Mouse (Mus musculus): Measurements from ENCODE around the gene Dmpk.
"Not testable (repeated sequence)": the region's sequence is repeated elsewhere in the genome, so short reads cannot be mapped to it uniquely, and the experiment has no call there.

Gene Dmpk

DNA sequence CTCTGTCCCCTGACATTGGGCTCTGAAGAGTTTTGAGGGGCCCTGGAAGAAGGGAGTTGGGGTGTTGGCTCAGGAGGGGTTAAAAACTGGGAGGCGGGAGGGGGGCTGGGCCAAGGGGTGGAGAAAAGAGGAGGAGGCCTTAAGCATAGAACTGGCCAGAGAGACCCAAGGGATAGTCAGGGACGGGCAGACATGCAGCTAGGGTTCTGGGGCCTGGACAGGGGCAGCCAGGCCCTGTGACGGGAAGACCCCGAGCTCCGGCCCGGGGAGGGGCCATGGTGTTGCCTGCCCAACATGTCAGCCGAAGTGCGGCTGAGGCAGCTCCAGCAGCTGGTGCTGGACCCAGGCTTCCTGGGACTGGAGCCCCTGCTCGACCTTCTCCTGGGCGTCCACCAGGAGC lies at the start of gene Dmpk:
Gene Dmpk (plus strand): TSS at position 149 of the 400 bp plus-strand sequence.
- no peak for DNase-seq (ENCODE audit: low spot score)

DNA sequence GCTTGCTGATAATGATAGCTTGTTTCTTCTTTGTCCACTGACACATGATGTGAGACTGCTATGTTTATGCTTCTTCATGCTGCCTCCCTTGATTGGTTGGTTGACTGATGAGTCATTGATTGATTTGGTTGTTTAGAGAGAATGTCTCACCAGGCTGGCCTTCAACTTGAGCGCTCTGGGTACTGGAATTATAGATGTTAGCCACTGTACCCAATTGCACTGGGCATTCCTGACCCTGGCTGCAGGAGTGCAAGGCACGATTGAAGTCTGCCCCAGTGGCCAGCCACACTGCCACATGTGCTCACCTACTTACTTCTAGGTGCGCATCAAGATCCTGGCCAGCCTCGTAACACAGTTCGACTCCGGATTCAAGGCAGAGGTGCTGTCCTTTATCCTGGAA lies 39.0 kb upstream of the Dmpk start:
- no peak for DNase-seq (ENCODE audit: low spot score)

DNA sequence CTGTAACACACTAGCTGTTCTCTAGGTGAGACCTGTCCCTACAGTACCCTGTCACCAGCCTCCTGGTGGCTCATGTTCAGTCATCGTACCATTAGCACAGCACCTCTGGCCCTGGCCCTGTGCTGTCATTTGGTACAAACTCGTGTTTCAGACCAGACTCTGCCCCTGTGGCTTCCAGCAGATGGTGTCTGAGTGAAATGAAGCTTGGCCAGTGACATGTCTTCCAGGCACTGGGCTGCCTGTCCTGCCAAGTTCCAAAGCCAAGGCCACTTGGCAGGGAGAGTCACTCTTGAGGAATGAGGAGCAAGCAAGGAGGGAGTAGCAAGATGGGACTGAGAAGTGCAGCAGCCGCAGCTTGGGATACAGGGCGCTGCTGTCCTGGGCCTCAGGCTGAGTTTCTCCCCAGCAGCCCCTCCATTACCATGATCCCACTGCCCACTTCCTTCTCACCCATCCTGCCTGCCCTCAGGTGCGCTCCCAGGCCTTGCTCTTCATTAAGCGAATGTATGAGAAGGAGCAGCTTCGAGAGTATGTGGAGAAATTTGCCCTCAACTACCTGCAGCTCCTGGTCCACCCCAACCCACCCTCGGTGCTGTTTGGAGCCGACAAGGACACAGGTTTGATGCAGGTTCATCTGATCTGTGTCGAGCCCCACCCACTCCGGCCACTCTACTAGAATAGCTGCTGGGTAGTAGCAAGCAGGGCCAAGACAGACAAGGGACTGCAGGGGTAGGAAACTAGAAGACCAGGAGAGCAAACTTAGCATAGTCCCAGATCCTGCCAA lies 37.2 kb upstream of the Dmpk start:
- DNase-seq (ENCODE audit: low spot score): no peak

DNA sequence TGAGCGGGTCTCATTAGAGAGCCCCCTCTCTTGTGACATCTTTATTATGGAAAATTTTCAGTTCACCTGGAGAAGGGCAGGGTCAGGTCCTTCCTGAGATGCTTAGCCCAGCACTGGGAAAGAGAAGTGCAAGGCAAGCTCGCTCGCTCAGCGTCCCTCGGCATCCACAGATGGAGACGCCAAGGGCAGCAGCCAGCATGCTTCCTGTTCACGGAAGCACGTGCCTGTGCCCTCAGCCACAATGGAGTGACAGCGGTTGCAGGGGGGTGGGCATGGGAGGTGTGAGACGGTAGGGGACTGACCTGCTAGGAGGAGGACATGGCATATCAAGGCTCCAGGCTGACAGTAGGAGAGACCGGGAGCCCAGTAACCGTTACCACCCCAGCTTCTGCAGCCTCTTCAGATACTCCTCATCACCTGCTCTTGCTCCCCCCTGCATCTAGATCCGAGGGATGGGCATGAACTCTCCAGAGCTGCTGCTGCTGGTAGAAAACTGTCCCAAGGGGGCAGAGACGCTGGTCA lies 35.6 kb upstream of the Dmpk start:
- DNase-seq (ENCODE audit: low spot score): no peak

DNA sequence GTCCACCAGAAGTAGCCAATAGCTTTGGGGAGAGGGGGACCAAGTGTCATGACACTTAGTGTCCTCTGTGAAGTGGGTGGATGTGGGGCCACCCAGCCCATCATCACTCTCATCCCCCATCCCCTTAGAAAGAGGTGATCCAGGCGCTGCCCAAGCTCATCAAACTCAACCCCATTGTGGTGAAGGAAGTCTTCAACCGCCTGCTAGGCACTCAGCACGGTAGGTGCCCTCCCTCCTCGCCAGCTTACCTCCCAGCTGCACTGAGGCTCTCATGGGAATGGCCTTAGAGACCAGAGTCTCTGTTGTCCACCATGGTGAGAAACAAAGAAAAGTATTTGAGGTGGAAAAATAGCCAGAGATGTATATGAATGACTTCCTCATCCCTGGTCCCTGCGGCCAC lies 34.4 kb upstream of the Dmpk start:
- no peak for DNase-seq (ENCODE audit: low spot score)

DNA sequence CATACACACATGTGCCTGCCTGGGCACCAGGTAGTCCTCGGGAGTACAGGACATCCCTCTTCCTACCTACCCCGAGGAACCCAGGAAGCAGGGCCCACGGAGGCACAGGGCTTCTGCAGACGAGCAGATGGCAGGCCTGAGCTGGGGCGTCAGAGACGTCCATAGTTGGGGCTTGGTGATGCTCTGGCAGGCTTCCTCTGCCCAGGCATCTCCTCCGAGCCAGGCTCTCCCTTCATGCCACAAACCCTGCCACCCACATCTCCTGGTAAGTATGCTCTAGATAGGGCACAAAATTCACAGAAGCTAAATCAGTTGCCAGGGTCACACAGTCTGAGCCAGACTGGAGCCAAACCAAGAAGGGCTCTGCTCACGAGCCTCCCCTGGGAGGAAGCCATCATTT lies 33.5 kb upstream of the Dmpk start:
- no peak for DNase-seq (ENCODE audit: low spot score)

DNA sequence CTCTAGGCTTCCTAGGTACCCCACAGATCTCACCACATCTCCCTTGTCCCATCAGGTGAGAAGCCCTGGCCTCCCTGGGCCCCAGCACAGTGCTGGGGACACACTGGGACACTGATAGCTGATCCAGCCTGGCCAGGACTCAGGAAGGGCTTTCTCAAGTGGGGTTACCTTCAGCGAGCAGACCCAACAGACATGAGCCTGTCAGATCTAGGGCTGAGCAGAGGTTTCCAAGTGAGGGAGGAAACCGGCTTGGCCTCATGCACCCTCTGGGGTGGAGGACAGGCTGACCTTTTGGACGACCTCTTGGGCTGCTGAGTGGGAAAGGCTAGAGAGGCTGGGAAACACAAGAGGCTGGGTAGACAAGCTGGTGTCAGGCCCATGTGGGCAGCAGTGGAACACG lies 32.5 kb upstream of the Dmpk start:
- DNase-seq (ENCODE audit: low spot score): no peak

DNA sequence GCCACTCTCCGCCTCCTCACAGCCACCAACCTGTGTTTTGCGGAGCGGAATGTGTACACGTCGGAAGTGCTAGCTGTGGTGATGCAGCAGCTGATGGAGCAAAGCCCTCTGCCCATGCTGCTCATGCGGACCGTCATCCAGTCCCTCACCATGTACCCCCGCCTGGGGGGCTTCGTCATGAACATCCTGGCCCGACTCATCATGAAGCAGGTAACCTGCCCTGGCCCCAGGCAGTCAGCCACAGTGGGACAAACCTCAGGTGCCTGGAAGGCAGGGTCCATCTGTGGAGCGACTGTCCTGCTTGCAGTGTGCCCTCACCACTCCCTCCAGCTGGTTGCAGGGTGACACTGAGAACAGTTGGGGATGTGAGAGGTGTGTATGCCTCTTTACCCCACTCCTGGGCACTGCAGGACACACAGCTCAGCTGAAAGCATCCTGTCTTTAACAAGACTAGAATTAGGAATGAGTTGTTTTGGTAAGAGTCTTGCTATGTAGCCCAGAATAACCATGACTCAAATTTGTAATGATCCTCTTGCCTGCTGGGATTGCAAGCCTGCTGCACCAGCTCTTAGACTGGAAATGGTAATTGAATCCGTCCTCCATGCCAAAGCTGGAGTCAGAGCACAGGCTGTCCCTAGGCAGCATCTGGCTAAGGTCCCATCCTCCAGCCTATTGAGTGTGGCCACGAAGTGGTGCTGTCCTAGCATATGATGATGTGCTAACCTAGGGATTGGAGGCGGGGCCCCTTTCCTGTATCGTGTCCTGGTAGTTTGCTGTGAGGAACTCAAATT lies 31.1 kb upstream of the Dmpk start:
- peak; percentile 46 for DNase-seq (ENCODE audit: low spot score)

DNA sequence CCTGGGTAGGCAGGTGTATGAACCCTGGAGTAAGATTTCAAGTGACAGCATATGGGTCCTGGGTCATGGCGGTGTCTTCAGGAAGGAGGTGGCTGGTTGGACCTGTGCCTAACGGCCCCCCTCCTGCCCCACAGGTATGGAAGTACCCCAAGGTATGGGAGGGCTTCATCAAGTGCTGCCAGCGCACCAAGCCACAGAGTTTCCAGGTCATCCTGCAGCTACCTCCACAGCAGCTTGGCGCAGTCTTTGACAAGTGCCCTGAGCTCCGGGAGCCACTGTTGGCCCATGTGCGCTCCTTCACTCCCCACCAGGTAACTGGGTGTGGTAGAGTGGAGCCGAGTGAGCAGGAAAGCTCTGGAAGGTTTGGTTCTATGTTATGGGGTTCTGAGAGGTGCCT lies 30.5 kb upstream of the Dmpk start:
- no peak for DNase-seq (ENCODE audit: low spot score)

DNA sequence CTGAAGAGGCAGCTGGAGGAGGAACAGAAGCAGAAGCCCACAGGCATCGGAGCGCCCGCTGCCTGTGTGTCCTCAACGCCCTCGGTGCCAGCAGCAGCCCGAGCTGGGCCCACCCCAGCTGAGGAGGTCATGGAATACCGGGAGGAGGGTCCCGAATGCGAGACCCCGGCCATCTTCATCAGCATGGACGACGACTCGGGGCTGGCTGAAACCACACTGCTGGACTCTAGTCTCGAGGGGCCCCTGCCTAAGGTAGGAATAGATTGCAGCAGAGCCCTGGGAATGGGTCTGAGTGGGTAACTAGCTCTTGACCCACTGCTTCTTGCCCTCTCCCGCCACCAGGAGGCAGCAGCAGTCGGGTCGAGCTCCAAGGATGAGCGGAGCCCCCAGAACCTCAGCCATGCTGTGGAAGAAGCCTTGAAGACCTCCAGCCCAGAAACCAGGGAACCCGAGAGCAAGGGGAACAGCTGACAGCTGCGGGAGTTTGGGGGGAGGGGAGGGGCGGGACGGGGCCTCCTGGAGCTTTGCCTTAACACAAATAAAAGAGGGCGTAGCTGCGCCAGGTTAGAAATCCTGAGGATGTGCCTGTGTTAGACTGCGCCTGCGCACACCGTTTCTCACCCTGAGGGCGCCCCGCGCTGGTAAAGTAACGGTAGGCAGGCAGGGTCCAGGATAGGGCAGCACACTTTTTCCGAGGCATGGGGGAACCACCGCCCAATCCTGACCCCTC lies 29.4 kb upstream of the Dmpk start, which contains the start of gene Rsph6a:
Gene Rsph6a (plus strand): TSS at position 644 of the 730 bp plus-strand sequence.
- no peak for DNase-seq (ENCODE audit: low spot score)

DNA sequence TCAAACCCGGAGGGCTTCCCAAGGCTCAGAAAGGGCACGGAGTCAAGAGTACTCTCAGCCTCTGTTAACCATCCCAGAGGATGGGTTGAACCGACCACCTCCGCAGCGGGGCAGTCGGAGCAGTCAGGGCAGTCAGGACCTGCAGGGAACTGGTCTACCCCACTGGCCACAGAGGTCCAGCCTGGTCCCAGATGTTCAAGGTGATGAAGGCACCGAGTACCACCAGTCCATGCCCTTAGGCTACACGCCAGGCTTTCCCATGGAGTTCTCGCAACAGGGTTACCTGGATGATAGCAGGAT lies 28.9 kb upstream of the Dmpk start:
- no peak for DNase-seq (ENCODE audit: low spot score)

DNA sequence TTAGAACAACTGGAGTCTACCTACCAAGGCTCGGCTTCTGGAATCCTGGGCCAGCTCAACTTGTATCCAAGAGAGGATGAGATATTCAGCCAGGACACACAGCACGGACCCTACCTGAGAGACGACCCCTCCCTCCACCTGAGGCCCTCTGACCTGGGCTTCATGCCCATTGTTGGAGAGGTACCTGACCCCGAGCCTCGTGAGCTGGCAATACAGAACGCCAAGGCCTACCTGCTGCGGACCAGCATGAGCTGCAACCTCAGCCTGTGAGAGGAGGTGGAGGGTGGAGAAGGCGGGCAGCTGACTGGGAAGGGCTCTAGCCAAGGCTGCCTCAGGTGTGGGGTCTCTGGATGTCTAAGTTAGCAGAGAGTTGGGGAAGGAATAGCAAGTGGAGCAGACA lies 28.5 kb upstream of the Dmpk start:
- DNase-seq (ENCODE audit: low spot score): no peak

DNA sequence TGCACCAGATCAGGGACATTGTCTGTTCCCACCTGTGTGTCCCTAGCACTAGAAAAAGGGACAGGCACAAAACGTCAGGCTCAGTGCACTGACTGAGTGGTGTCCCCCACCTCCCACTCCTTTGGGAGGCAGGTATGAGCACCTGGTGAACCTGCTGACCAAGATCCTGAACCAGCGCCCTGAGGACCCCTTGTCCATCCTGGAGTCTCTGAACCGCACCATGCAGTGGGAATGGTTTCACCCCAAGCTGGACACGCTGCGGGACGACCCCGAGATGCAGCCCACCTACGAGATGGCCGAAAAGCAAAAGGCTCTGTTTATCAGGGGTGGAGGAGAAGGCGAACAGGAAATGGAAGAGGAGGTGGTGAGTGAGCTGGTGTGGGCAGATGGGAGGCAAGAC lies 26.2 kb upstream of the Dmpk start:
- no peak for DNase-seq (ENCODE audit: low spot score)

DNA sequence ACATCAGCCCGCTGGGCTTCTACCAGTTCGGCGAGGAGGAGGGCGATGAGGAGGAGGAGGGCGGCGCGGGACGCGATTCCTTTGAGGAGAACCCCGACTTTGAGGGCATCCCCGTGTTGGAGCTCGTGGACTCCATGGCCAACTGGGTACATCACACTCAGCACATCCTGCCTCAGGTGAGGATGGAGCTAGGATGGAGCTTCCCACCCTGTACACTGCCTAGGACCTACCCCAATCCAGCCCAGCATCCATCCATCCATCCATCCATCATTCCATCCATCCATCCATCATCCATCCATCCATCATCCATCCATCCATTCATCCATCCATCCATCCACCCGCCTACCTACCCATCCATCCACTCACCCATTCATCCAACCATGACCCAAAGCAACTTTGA lies 17.8 kb upstream of the Dmpk start:
- no peak for DNase-seq (ENCODE audit: low spot score)

DNA sequence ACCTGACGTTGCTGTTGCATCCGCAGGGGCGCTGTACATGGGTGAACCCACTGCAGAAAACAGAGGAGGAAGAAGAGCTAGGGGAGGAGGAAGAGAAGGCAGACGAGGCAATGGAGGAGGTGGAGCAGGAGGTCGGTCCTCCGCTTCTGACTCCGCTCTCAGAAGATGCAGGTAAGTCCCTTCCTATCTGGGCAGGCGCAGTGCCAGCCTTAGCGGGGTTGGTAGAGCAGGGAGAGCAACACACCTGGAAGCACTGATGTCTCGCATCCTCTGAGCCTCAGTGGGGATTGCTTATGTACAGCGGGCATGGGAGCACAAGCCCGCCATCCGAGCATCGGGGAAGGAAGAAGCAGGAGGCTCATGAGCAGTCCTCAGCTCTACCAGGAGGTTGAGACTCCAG lies 16.6 kb upstream of the Dmpk start:
- DNase-seq (ENCODE audit: low spot score): no peak

DNA sequence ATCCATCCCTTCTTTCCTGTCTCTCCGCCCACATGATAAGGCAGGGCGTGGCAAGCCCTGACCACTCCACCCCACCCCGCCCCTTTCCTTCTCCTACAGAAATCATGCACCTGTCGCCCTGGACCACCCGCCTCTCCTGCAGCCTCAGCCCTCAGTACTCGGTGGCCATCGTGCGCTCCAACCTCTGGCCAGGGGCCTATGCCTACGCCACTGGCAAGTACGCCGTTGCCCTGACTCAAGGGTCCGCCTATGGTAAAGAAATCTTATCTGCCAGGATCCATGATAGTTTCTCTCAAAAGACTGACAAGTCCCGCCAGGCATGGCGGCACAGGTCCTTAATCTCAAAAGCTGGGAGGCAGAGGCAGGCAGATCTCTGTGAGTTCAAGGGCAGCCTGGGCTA lies 15.7 kb upstream of the Dmpk start:
- DNase-seq (ENCODE audit: low spot score): no peak

DNA sequence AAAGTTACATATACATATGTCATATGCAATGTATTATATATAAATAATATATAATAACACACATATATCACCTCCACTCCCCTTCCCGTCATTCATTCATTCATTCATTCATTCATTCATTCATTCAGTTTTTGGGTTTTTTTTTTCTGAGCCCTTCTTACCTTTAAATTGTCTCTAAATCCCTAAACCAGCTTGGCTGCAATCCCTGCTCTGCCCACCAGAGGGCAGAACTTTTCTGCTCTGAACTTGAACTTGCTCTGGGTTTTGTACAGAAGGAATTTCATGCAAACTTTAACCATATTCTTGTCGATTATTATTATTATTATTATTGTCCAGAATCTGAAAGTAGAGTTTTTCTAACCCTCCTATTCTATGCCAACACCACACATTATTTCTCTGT lies 14.9 kb upstream of the Dmpk start:
- peak; percentile 67 for DNase-seq (ENCODE audit: low spot score)

DNA sequence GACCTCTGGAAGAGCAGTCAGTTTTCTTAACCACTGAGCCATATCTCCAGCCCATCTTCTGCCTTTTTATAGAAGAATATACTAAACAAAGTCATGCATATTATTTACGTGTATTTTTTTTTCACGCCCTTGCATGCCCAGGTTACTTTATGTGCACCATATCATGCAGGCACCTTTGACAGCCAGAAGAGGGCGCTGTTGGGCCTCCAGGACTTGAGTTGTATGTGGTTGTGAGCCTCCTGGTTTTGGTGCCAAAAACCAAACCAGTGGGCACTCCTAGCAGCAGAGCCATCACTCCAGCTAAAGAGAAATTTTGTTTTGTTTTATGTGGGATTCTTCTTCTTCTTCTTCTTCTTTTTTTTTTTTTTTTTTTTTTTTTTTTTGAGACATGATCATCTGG lies 14.1 kb upstream of the Dmpk start:
- no peak for DNase-seq (ENCODE audit: low spot score)

DNA sequence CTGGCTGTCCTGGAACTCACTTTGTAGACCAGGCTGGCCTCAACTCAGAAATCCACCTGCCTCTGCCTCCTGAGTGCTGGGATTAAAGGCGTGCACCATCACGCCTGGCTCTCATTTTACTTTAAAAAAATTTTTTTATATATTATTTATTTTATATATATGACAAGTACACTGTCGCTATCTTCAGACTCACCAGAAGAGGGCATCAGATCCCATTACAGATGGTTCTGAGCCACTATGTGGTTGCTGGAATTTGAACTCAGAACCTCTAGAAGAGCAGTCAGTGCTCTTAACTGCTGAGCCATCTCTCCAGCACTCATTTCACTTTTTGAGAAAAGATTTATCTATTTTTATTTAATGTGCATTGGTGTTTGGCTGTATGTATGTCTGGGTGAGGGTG lies 12.6 kb upstream of the Dmpk start:
- not testable (repeated sequence) for DNase-seq (ENCODE audit: low spot score)

DNA sequence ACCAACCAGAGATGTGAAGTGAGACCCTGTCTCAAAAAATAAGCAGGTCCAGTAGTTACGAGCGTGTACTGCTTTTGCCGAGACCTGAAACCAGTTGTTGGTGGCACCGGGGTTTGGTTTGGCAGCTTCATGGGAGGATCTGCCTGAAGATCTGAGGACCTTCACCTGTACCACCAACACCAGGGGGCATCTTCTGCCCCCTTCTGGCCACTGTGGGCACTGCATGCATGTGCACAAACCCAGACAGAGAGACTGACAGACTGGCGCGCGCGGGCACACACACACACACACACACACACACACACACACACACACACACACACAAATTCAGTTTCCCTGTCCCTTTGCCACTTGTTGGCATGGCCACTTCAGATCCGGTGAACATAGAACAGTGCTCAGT lies 10.1 kb upstream of the Dmpk start:
- DNase-seq (ENCODE audit: low spot score): no peak

DNA sequence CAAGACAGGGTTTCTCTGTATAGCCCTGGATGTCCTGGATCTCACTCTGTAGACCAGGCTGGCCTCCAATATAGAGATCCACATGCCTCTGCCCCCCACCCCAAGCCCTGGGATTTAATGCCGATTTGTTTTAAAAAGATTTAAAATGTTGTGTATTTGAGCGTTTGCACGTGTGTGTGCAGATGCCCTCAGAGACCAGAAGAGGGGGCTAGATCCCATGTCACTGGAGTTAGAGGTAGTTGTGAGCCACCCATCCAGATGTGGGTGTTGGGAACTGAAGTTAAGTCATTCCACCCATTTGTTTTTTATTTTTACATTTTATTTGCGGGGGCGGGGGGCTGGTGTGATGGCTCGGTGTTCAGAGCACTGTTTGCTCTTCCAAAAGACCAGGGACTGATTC lies 9.2 kb upstream of the Dmpk start:
- no peak for DNase-seq (ENCODE audit: low spot score)

DNA sequence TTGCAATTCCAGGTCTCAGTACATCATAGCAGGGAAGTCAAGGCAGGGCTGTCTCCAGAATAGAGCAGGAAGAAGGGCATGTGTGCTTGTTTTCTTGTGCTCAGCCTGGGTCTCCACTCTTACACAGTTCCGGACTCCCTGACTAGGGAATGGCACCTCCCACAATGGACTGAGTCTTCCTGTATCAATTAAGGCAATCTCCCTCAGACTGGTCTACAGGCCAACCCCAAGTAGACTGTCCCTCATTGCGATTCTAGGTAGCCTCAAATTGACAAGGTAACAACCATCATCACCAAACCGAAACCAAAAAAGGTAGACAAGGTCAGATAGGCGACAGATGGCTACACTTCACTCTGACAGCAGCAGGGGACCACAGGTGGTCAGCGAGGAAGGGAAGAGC lies 8.4 kb upstream of the Dmpk start:
- DNase-seq (ENCODE audit: low spot score): no peak
